Mouse (Mus musculus) lung, postnatal 0 days (tissue): ENCODE measurements around the gene Mfrp. TPM values are rescaled to one million over a fixed set of nuclear protein-coding genes. Genes with fewer than 3 reads are reported as not detected.

Experiments
- ATAC-seq: fragments of 200-750 bp; cut with Nextera tagmentation; 2 replicates; pipeline ENCODE4 v1.8.0; 2017; ENCODE audit warnings: moderate library complexity
- DNase-seq: peaks from one replicate; pipeline ENCODE4 v3.0.0-alpha.2; 2016; ENCODE audit warnings: low spot score
- H3K27ac ChIP-seq: fragments of 300-500 bp; sonication (generic); 2 replicates; pipeline ENCODE4 v1.5.1; 2014; ENCODE audit warnings: antibody characterized with exemption, mild to moderate bottlenecking, low read length, mixed read lengths
- H3K27me3 ChIP-seq: fragments of 300-500 bp; sonication (generic); replicated peaks from 2 replicates; pipeline ENCODE4 v1.6.1; 2014; ENCODE audit warnings: low read length, mixed read lengths; ENCODE audit not compliant: insufficient read depth
- H3K36me3 ChIP-seq: fragments of 300-500 bp; sonication (generic); 2 replicates; pipeline ENCODE4 v1.6.1; 2014; ENCODE audit warnings: low read length, mixed read lengths; ENCODE audit not compliant: insufficient read depth
- H3K4me1 ChIP-seq: fragments of 300-500 bp; sonication (generic); 2 replicates; pipeline ENCODE4 v1.6.1; 2014; ENCODE audit warnings: antibody characterized with exemption, low read depth, low read length, mixed read lengths; ENCODE audit not compliant: insufficient read depth
- H3K4me2 ChIP-seq: fragments of 300-500 bp; sonication (generic); replicated peaks from 2 replicates; pipeline ENCODE4 v1.6.1; 2014; ENCODE audit warnings: low read depth, mild to moderate bottlenecking, low read length, moderate library complexity, mixed read lengths
- H3K4me3 ChIP-seq: fragments of 300-500 bp; sonication (generic); 2 replicates; pipeline ENCODE4 v1.5.1; 2014; ENCODE audit warnings: low read depth, low read length
- H3K9ac ChIP-seq: fragments of 300-500 bp; sonication (generic); replicated peaks from 2 replicates; pipeline ENCODE4 v1.6.1; 2014; ENCODE audit warnings: low read depth, mild to moderate bottlenecking
- H3K9me3 ChIP-seq: fragments of 300-500 bp; sonication (generic); 2 replicates; pipeline ENCODE4 v1.6.1; 2016; ENCODE audit warnings: low read length, mixed read lengths
- CTCF ChIP-seq: IDR thresholded peaks from 2 replicates; pipeline ENCODE4 v1.5.1; 2016; ENCODE audit warnings: antibody characterized with exemption, mild to moderate bottlenecking
- EP300 ChIP-seq: IDR thresholded peaks from 2 replicates; pipeline ENCODE4 v1.6.1; 2016; ENCODE audit warnings: antibody characterized with exemption, mild to moderate bottlenecking, control low read depth
- WGBS: fragments of 180-500 bp; shearing (Covaris S2); extraction: QIAGEN DNeasy Blood & Tissue Kit; methylation state at CpG from one replicate; pipeline ENCODE4 v1.1.7; 2014; 5-methylcytosine and 5-hydroxymethylcytosine counted together
- polyA plus RNA-seq: library from polyadenylated mRNA; unstranded; fragments of >200 nt; fragmentation: Nextera tagmentation; extraction: Ambion mirVana; gene quantifications from 2 replicates; pipeline ENCODE4 v1.2.1, GENCODE M21; 2015

Gene Mfrp
- polyA plus RNA-seq, 1 experiment from 2014 or later: 0.08 TPM

DNA sequence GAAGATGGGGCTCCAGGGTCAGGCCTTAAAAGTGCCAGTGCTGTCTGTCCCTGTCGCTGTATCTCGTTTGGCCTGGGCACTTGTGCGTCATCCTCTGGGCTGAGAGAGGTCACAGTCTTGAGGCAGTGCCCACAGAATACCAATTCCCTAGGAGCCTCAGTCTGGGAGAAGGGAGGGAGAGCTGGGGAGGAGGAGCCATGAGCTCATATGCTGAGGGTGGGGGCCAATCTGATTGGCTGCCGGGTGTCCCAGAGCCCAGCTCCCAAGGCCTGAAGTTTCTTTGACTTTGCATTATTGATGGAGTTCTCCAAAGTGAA lies 29.0 kb upstream of the Mfrp start:
- Histone ChIP-seq H3K27ac (no peak overlapping the region), H3K27me3 (no peaks in the 10 kb centered on the region; the same call in 1 of the 2 replicates), H3K4me2 (no peak overlapping the region), H3K9me3 (no peaks in the 10 kb centered on the region), H3K36me3 (no peaks in the 10 kb centered on the region), H3K4me3 (no peak overlapping the region), H3K4me1 (no peaks in the 10 kb centered on the region; the same call in 1 of the 2 replicates), H3K9ac (no peak overlapping the region)
- WGBS: 40% methylated on average over 4 of the region's 4 CpGs
- TF ChIP-seq EP300 (no peak), CTCF (no peak)
- DNase-seq (peak; percentile 36), ATAC-seq (0 out of 2 replicates have a peak, but pooled peaks have one; percentile 14)

DNA sequence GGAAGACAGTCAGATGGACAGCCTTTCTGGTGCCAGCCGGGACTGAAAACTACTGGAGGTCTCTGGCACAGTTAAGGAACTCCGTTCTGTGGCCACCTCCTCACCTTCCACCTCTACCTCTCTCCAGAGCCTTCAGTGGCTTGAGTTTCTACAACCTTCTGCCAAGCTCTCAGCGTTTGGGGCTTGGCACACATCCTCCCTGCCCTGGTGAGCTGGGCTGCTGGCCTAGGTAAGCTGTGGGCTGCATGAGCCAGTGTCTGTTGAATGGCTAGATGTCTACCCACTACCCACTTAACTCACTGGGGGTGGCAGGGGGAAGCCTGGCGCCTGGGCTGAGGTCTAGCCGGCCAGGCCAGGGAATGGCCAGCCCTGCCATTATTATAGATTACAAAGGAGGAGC lies 28.4 kb upstream of the Mfrp start:
- no peak overlapping the region for H3K4me3 ChIP-seq
- H3K27ac ChIP-seq: no peak overlapping the region
- H3K9ac ChIP-seq: no peak overlapping the region
- H3K4me1 ChIP-seq: no peaks in the 10 kb centered on the region; the same call in 1 of the 2 replicates
- H3K36me3 ChIP-seq: no peaks in the 10 kb centered on the region
- TF ChIP-seq CTCF: no peak
- TF ChIP-seq EP300: no peak
- DNase-seq (no peak), ATAC-seq (no peak)
- H3K27me3 ChIP-seq: no peaks in the 10 kb centered on the region; the same call in 1 of the 2 replicates
- 79% methylated on average over 5 of the region's 5 CpGs for WGBS
- H3K9me3 ChIP-seq: no peaks in the 10 kb centered on the region
- no peak overlapping the region for H3K4me2 ChIP-seq

DNA sequence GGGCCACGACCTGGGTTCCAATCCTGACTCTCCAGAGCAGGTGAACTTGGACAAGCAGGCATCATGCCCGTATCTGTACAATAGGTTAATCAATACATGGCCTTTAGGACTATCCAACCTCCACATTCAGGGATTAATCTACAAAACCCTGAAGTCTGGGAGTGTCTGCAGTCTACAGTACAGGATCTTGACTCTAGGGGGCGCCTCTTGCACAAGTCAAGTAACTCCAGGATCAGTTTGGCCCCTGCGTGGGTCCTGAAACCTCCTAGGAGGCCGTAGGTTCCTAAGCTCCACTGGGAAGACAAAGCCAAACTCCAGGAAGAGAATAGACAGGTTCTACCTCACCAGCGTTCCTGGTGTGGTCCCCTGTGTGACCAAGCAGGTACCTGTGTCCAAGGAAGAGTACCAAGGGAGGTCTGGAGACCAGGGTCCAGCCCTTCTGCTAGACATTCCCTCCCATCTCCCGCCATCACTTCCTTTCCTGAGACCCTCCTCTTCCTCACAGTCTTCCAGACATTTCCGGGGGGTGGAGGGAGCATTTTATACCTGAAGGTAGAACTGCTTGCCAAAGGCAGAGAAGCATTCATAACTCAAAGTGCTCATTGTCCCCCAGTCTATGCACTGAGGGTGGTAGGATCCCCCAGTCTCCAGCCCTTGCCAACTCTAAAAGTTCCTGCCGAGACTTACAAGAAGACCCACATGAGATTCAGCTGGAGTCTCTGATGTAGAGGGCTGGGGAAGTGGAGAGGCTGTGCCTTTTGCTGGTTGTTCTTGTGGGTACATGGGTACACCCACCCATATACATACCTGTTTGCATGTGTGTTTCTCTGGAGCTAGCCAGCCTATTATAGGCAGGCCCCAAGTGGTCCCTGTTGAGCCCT lies 26.9 kb upstream of the Mfrp start:
- H3K4me2 ChIP-seq: no peak overlapping the region
- no peaks in the 10 kb centered on the region for H3K9me3 ChIP-seq
- H3K4me3 ChIP-seq: no peak overlapping the region
- no peaks in the 10 kb centered on the region; the same call in 1 of the 2 replicates for H3K27me3 ChIP-seq
- peaks cover 9% of the 10 kb centered on the region for H3K4me1 ChIP-seq
- no peak overlapping the region for H3K9ac ChIP-seq
- WGBS: 56% methylated on average over 9 of the region's 9 CpGs
- TF ChIP-seq CTCF (peak; percentile 57), EP300 (no peak)
- no peak overlapping the region for H3K27ac ChIP-seq
- no peaks in the 10 kb centered on the region for H3K36me3 ChIP-seq
- ATAC-seq (no peak), DNase-seq (peak; percentile 40)

DNA sequence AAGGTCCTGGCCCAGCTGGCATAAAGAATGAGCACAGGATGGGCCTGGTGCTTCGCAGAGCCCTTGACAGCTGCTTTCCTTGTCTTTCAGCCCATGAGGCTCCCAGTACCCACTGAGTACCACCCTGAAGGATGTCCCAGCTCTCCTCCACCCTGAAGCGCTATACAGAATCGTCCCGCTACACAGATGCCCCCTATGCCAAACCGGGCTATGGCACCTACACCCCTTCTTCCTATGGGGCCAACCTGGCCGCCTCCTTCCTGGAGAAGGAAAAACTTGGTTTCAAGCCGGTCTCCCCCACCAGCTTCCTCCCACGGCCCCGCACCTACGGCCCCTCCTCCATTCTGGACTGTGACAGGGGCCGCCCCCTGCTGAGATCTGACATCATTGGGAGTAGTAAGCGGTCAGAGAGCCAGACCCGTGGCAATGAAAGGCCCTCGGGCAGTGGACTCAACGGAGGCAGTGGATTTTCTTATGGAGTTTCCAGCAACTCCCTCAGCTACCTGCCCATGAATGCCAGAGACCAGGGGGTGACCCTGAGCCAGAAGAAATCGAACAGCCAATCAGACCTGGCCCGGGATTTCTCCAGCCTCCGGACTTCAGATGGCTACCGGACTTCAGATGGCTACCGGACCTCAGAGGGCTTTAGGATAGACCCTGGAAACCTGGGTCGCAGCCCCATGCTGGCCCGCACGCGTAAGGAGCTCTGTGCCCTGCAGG lies 26.1 kb upstream of the Mfrp start:
- Histone ChIP-seq H3K4me2 (no peak overlapping the region), H3K4me1 (peaks cover 12% of the 10 kb centered on the region), H3K4me3 (no peak overlapping the region), H3K9ac (no peak overlapping the region), H3K27me3 (no peaks in the 10 kb centered on the region; the same call in 1 of the 2 replicates), H3K36me3 (no peaks in the 10 kb centered on the region), H3K9me3 (no peaks in the 10 kb centered on the region), H3K27ac (no peak overlapping the region)
- ATAC-seq (no peak), DNase-seq (no peak)
- WGBS: 73% methylated on average over 24 of the region's 24 CpGs
- TF ChIP-seq EP300 (no peak), CTCF (no peak)

DNA sequence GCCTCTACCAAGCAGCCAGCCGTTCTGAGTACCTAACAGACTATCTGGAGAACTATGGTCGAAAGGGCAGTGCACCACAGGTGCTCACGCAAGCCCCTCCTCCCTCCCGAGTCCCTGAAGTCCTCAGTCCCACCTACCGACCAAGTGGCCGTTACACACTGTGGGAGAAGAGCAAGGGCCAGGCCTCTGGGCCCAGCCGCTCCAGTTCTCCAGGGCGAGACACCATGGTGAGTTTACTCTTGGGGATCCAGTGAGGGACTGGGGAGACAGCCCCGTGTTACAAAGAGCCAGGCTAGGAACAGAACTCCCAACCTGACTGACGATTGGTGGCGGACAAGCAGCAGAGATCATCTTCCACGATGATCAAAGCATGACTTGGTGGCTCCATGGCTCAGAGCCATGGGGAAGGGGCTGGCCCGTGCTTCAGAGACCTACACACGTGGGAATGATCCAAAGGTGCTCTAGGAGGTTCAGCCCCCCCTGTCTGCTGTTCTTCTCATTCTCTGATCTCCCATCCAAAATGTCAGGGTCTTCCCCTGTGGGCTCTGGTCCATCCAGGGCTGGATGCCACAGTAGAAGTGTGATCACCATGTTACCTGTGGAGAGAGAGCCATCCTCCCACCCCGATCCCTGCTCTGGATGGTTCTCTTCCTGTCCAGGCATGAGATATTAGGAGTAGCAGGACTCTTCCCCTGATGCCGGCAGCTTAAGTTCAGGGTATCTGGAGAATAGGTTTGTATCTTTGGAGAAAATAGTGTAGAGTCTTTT lies 25.3 kb upstream of the Mfrp start:
- ATAC-seq: no peak
- Histone ChIP-seq H3K9me3 (no peaks in the 10 kb centered on the region), H3K4me2 (no peak overlapping the region), H3K27ac (no peak overlapping the region), H3K9ac (no peak overlapping the region), H3K27me3 (no peaks in the 10 kb centered on the region), H3K36me3 (no peaks in the 10 kb centered on the region), H3K4me3 (no peak overlapping the region), H3K4me1 (peaks cover 12% of the 10 kb centered on the region)
- no peak for DNase-seq
- TF ChIP-seq EP300 (no peak), CTCF (no peak)
- 62% methylated on average over 16 of the region's 16 CpGs for WGBS

DNA sequence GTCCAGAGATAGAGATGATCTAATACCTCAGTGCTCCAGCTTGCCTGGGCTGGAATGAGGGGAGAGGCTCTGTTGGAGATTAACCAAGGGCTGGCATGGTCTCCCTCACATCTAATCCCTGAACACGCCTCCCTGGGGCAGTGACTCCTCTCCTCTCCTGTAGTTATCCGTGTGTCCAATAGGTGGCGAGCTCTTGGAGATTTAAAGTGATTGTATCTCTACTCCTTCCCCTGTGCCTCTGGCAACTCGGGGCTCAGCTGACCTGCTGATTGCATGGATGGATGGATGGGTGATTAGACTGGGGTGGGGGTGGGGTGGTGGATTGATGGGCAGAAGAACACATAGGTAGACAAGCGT lies 24.8 kb upstream of the Mfrp start:
- H3K4me2 ChIP-seq: no peak overlapping the region
- no peak overlapping the region for H3K27ac ChIP-seq
- no peak overlapping the region for H3K9ac ChIP-seq
- TF ChIP-seq EP300 (no peak), CTCF (peak; percentile 75)
- WGBS: 20% methylated on average over 5 of the region's 5 CpGs
- ATAC-seq: peak; percentile 7; the same call in 1 of the 2 replicates
- H3K4me1 ChIP-seq: peaks cover 12% of the 10 kb centered on the region
- no peaks in the 10 kb centered on the region for H3K27me3 ChIP-seq
- H3K9me3 ChIP-seq: no peaks in the 10 kb centered on the region
- DNase-seq: peak; percentile 88
- no peaks in the 10 kb centered on the region for H3K36me3 ChIP-seq
- H3K4me3 ChIP-seq: no peak overlapping the region
